Mouse (Mus musculus): ENCODE data around the gene Raver1. TPM values are rescaled to one million over a fixed set of nuclear protein-coding genes. Genes with fewer than 3 reads are reported as not detected.

The Raver1 gene
- total RNA-seq, 2 experiments from 2014 or later: 22.1 to 25.6 TPM

DNA sequence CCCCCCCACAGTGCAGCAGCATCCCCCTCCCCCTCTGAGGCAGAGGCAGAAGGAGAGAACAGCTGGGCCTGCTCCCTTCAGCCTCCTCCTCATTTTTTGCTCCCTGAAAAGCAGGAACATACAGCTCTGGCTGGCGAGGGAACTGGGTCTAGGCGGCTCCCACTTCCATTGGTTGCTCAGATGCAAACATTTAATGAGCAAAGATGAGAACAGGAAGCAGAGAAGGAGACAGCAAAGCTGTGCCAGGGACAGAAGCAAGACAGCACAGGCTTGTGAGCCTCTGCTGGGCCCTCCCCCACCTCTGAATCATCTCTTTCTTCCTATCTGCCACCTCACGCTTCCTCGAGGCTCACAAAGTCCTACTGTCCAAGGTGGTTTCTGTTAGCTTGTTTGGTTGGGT lies 50.5 kb downstream of the Raver1 start:
- no peak for DNase-seq

DNA sequence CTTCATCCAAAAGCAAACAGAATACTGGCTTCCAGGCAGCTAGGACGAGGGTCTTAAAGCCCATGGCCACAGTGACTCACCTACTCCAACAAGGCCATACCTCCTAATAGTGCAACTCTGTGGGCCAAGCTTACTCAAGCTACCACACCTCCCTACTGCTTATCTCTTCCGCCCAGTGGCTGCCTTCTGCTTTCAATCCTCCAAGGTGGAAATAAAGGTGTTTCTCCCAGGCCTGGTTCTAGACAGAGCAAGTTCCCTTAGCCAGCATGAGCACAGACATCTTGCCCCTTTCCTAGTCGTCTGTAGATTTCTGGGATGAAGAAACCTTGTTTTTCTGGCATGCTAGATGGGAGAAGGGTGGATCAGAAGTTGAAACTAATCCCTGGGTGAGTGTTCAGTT lies 52.0 kb downstream of the Raver1 start:
- no peak for DNase-seq

DNA sequence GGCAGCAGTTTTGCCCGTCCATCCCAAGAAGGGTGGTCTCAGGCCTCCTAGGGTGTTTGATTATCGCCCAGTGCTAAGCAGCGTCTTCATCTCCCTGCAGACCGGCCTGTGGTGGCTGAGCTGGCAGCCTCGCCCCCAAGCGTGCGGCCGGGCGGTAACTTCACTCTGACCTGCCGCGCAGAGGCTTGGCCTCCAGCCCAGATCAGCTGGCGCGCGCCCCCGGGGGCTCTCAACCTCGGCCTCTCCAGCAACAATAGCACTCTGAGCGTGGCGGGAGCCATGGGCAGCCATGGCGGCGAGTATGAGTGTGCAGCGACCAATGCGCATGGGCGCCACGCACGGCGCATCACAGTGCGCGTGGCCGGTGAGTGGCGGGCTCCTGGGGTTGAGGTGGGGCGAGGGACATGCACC lies 54.3 kb downstream of the Raver1 start:
- peak; percentile 35 for DNase-seq

DNA sequence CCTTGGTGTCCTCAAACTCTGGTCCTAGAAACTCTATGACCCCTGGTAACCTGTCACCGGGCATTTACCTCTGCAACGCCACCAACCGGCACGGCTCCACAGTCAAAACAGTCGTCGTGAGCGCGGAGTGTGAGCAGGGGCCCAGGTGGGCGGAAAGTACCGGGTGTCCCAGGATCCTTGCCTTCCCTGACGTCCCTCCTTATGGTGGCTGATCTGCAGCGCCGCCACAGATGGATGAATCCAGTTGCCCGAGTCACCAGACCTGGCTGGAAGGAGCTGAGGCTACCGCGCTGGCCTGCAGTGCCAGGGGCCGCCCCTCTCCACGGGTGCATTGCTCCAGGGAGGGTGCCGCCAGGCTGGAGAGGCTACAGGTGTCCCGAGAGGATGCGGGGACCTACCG lies 55.1 kb downstream of the Raver1 start:
- DNase-seq: no peak

DNA sequence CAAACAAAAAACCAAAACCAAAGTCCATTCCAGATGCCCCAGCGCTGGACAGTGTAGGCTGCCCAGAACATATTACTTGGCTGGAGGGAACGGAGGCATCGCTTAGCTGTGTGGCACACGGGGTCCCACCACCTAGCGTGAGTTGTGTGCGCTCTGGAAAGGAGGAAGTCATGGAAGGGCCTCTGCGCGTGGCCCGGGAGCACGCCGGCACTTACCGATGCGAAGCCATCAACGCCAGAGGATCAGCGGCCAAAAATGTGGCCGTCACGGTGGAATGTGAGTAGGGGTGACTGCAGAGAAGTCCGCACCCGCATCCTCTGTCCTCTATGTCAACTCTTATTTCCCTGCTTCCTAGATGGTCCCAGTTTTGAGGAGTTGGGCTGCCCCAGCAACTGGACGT lies 55.6 kb downstream of the Raver1 start:
- DNase-seq: no peak

DNA sequence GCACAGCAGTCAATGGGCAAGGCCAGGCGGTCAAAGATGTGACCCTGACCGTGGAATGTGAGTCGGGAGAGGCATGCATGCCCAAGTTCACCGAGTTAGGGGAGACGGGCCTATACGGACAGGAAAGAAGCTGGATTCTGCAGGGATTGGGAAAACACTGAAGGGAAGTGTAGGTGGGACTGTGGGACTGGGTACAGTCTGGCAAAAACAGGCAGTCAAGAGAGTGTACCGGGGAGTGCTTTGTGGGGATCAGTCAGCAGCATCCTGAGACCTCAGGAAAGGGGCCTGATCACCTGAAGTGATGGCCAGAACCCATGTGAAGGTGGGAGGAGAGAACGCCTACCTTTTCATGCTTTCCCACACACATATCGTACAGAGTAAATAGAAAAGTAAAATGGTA lies 56.2 kb downstream of the Raver1 start:
- no peak for DNase-seq

DNA sequence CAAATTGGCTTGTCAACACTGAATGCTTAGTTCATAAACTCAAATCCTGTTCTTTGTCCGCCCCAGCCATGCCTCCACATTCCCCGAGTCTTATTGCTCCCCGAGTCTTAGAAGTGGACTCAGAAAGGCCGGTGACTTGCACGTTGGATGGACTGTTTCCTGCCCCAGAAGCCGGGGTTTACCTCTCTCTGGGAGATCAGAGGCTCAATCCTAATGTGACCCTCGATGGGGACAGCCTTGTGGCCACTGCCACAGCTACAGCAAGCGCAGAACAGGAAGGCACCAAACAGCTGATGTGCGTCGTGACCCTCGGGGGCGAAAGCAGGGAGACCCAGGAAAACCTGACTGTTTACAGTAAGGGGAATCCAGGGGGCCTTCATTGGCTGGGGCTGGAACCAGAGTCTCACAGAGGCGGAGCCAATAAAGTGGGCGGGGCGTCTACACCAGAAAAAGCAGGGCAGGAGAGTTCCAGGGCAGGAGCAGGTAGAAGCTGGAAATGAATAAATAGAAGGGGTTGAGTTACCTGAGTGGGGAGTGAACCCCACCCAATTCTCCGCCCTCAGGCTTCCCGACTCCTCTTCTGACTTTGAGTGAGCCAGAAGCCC lies 57.2 kb downstream of the Raver1 start:
- no peak for DNase-seq

DNA sequence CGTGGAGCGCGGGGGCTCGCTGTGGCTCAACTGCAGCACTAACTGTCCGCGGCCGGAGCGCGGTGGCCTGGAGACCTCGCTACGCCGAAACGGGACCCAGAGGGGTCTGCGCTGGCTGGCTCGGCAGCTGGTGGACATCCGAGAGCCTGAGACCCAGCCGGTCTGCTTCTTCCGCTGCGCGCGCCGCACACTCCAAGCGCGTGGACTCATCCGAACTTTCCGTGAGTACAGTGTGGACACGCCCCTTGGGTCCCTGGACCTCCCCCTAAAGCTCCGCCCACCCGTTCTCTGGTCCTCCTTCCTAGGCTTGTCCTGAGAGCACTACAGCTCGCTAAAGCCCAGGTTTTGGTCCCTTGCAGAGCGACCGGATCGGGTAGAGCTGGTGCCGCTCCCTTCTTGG lies 58.7 kb downstream of the Raver1 start:
- DNase-seq: peak; percentile 80

DNA sequence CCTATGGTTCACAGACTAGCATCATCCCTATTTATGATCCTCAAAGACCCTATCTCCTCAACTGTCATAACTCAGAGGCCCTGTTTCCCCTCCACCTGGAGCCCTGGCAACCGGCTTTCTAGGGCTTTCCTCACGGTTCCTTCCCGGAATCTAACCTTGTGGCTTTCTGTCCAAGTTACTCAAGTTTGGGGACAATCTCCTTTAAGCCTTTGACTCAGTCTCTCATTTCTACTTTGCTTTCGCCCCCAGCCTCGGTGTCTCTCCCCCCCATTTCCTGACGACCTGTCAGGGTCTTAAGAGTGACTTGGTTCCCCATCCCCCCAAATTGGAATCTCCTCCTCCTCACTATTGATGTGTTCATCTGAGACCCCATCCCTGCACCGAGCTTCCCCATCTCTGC lies 59.3 kb downstream of the Raver1 start:
- DNase-seq: no peak

DNA sequence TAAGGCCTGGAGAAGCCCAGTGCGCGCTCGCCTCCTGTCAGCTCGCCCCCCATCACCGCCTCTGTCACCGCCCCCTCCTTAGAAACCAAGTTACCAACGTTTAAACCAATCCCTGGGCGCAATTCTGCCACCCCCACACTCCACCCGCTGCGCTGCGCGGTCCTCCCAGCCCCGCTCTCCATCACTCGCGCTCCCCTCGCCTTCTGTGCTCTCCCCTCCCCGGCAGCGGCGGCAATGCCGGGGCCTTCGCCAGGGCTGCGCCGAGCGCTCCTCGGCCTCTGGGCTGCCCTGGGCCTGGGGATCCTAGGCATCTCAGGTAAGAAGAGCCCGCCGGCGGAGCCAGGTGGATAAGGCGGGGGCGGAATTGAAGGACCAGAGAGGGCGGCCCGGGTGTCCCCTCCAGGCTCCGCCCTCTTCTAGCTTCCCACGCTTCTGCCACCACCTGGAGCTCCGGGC lies 59.9 kb downstream of the Raver1 start, which contains the start of gene Icam5:
Gene Icam5 (plus strand): TSS at position 178 of the 456 bp plus-strand sequence.
- no peak for DNase-seq

DNA sequence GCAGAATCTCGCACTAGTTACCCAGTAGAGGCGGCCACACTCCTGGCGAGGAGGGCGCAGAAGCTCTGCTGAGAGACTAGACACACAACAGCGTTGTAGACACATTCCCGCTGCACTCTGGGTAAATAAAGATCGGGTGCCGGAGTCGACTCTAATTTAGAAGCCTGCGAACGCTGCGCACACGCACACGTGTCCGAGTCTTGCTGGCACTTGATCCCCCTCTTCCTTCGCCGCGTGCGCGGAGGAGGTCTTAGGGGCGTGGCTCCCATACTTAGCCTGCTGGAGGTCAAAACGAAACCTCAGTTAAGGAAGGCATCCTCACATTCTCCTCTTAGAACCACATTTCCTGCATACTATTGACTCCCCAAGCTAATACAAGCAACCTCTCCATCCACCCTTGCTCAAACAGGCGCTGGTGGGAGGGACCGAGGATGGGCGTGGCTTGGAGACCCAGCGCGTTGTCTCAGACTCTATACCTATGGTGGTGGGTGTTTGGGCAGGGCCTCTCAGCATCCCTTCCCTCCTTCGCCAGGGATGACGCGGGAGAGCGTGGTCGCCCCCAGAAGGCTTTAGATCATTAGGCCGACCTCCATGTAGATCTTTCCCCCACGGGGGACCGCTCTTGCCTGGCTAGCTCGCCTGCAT lies 60.4 kb downstream of the Raver1 start:
- peak; percentile 61 for DNase-seq

DNA sequence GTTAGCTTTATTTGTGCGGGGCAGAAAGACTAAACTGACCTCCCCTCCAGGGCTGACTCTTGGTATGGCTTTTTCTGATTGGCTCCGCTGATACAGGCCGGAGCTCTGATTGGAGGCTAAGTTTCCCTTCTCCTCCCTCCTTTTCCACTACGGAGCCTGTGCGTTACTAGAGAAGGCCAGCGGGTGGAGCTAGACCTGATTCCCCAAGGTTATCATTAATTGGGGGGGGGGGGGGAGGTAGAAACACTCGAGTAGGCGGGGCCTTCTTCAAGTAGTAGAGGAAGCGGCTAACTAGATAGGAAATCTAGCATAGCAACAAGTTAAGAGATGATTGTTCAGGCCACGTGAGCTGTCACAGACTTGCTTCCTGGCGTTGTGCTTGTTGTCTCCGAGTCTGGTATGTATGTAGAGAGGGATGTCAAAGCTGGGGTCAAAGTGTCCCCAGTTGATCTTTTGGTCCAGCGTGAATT lies 61.0 kb downstream of the Raver1 start:
- DNase-seq: peak; percentile 82

DNA sequence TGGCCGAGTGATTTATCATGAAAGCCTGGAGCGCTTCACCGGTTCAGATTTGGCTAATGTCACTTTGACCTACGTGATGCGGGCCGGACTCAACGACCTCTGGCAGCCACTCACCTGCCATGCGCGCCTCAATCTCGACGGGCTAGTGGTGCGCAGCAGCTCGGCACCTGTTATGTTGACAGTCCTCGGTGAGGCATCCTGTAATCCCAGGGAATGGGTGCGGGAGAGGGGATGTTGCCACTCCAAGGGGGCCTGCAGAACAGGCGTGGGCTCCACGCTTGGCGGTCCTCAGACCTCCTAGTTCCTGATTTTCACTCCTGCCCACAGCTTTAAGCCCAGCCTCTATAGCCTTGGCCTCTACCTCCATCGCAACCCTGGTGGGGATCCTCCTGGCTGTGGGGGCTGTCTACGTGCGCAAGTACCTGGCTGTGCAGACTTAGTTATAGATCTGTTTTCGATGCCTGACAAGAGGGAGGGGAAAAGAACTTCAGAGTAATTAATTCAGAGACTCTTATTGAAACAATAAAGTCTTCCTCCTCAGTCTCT lies 61.7 kb downstream of the Raver1 start:
- no peak for DNase-seq

DNA sequence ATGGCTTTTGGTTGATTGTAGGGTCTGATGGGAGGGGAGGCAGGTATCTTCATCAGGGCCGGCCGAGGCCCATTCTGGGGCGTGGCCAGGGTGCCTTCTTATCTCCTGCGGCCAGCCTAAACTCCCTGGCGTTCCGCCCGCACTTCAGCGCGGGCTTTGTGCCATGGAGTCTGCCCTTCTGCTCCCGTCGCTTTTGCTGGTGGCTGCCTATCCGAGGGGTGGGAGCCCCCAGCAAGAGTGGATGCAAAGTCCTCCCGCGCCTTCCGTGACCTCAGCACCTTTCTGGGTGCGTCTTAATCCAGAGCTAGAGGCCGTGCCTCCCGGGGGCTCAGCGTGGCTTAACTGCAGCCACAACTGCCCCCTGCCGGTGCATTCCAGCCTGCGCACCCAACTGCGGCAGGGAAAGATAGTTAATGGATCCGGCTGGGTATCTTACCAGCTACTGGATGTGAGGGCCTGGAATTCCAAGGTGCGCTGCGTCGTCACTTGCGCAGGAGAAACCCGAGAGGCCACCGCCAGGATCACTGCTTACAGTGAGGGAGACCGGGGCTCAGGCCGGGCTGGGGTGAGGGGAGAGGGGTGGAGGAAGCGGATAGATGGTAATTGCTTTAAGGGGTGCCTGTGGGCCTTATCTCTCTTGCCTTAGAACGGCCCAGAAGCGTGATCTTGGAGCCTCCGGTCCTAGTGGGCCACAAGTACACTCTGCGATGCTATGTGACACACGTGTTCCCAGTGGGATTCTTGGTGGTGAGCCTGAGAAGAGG lies 62.3 kb downstream of the Raver1 start, which contains the start of gene Icam4:
Gene Icam4 (plus strand): TSS at position 83 of the 764 bp plus-strand sequence.
- DNase-seq: peak; percentile 85

DNA sequence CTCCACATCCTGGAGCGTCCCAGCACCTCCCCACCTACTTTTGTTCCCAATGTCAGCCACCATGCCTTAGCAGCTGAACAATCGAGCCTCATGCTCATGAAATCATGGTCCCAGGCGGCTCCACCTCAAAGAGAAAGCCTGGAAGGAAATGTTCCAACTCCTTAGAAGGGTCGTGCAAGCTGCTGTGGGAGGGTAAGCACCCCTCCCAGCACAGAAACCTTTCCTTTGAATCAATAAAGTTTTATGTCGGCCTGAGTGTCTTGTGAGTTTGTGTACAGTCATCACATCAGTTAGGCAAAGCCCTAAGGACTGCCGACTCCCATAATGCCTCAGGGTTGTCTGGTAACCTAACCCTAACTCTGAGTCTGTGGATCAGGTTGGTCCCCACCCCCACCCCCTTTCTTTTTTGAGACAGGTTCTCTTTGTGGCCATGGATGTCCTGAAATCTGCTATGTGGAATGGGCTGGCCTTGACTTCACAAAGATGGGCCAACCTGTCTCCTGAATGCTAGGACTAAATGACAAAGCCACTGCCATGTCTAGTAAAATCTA lies 63.2 kb downstream of the Raver1 start:
- DNase-seq: no peak

DNA sequence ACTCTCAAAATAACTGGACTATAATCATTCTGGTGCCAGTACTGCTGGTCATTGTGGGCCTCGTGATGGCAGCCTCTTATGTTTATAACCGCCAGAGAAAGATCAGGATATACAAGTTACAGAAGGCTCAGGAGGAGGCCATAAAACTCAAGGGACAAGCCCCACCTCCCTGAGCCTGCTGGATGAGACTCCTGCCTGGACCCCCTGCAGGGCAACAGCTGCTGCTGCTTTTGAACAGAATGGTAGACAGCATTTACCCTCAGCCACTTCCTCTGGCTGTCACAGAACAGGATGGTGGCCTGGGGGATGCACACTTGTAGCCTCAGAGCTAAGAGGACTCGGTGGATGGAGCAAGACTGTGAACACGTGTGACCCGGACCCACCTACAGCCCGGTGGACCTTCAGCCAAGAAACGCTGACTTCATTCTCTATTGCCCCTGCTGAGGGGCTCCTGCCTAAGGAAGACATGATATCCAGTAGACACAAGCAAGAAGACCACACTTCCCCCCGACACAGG lies 64.0 kb downstream of the Raver1 start:
- DNase-seq: no peak

DNA sequence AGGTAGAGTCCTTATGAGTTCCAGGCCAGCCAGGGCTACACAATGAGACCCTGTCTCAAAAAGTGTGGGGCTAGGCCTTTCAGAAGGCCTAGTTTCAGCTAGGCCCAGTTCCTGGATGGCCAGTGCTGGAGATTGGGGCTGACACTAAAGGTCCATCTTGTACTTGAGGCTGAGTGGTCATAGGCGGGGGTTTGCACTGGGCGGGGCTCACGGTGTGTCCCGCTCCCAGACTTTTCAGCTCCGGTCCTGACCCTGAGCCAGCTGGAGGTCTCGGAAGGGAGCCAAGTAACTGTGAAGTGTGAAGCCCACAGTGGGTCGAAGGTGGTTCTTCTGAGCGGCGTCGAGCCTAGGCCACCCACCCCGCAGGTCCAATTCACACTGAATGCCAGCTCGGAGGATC lies 65.0 kb downstream of the Raver1 start:
- DNase-seq: no peak

DNA sequence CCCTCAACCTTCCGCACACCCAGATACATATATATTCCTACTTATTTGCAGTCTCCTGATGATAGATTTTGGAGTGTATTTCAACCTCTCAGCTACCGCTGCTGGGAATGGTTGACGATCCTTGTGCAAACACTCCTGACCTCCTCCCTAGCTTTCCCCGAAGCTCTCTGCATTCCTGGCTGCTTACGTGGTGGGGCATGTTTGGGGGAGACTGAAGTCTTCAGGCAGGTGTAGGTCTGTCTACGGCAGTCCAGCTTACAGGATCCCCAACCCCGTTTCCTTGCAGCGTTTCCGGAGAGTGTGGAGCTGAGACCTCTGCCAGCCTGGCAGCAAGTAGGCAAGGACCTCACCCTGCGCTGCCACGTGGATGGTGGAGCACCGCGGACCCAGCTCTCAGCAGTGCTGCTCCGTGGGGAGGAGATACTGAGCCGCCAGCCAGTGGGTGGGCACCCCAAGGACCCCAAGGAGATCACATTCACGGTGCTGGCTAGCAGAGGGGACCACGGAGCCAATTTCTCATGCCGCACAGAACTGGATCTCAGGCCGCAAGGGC lies 66.5 kb downstream of the Raver1 start:
- no peak for DNase-seq

All from gastrocnemius, postnatal 10 days (tissue).